Mouse (Mus musculus) forebrain, embryonic 12.5 days (tissue): Measurements from ENCODE around the gene Dnajc1. TPM values are rescaled to one million over a fixed set of nuclear protein-coding genes. Genes with fewer than 3 reads are reported as not detected.
A peak's percentile ranks its signal among the peaks of the same experiment; 100 is the strongest.

Experiments used
- ATAC-seq: fragments of 200-750 bp; cut with Nextera tagmentation; 2 replicates; pipeline ENCODE4 v1.8.0; 2017; ENCODE audit warnings: moderate TSS enrichment; ENCODE audit not compliant: low FRiP score
- H3K27ac ChIP-seq: fragments of 300-500 bp; sonication (generic); 2 replicates; pipeline ENCODE4 v1.5.1; 2016; ENCODE audit warnings: mild to moderate bottlenecking
- H3K27me3 ChIP-seq: fragments of 300-500 bp; sonication (generic); 2 replicates; pipeline ENCODE4 v1.6.1; 2016; ENCODE audit warnings: mild to moderate bottlenecking
- H3K36me3 ChIP-seq: fragments of 300-500 bp; sonication (generic); replicated peaks from 2 replicates; pipeline ENCODE4 v1.6.1; 2016; ENCODE audit warnings: mild to moderate bottlenecking
- H3K4me1 ChIP-seq: fragments of 300-500 bp; sonication (generic); 2 replicates; pipeline ENCODE4 v1.6.1; 2016
- H3K4me2 ChIP-seq: fragments of 300-500 bp; sonication (generic); 2 replicates; pipeline ENCODE4 v1.6.1; 2016; ENCODE audit warnings: mild to moderate bottlenecking, moderate library complexity
- H3K4me3 ChIP-seq: fragments of 300-500 bp; sonication (generic); replicated peaks from 2 replicates; pipeline ENCODE4 v1.5.1; 2016; ENCODE audit warnings: mild to moderate bottlenecking
- H3K9ac ChIP-seq: fragments of 300-500 bp; sonication (generic); 2 replicates; pipeline ENCODE4 v1.6.1; 2016; ENCODE audit warnings: mild to moderate bottlenecking
- H3K9me3 ChIP-seq: fragments of 300-500 bp; sonication (generic); 2 replicates; pipeline ENCODE4 v1.6.1; 2016
- WGBS: fragments of 180-500 bp; shearing (Covaris S2); methylation state at CpG from one replicate; pipeline ENCODE4 v1.1.7; 2016; 5-methylcytosine and 5-hydroxymethylcytosine counted together
- polyA plus RNA-seq: library from polyadenylated mRNA; unstranded; fragments of >200 nt; fragmentation: Nextera tagmentation; extraction: Ambion mirVana; gene quantifications from 2 replicates; pipeline ENCODE4 v1.2.1, GENCODE M21; 2016

Gene Dnajc1
- polyA plus RNA-seq, 1 experiment from 2014 or later = 35.3 TPM

DNA sequence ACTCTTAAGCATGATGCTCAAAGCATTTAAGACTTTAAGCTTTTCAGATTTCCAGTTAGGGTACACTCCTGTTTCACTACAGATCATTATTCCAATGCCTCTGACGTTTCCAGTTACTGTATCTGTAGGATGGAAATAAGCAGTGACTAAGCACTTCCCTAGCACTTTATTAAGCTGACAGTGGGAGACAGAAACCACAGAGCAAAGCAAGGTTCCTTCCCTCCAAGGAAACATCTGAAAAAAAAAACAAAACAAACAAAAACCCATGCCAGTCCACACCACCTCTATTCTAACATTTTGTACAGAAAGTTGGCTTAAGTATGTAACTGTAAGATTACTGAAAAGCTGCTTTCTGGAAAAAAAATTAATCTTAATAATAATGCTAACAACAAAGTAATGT lies 130.3 kb downstream of the Dnajc1 start:
- Histone ChIP-seq H3K27ac (no peak overlapping the region), H3K4me2 (no peak overlapping the region), H3K4me1 (no peaks in the 10 kb centered on the region), H3K9ac (no peak overlapping the region), H3K27me3 (no peaks in the 10 kb centered on the region), H3K4me3 (no peak overlapping the region), H3K36me3 (no peaks in the 10 kb centered on the region; the same call in 1 of the 2 replicates), H3K9me3 (no peaks in the 10 kb centered on the region)
- ATAC-seq = no peak
- WGBS = 49% methylated on average over 1 of the region's 1 CpGs

DNA sequence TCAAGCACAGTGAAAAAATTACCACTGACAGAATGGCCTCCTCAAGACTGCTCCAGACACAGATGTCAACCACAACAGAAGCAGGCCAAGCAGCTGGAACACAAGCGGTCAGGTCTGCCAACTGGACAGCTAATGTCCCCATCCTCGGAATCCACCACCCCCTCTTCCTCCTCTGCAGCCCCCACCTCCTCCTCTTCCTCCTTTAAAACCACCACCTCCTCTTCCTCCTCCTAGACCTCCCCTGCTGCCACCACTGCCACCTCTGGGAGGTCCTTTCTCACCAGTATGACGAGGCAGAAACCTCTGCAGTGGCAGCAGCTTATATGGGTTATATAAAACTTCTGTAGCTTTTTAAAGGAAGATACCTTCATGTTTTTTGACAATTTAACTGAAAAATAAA lies 143.4 kb downstream of the Dnajc1 start:
- Histone ChIP-seq H3K27ac (no peak overlapping the region), H3K36me3 (peaks cover 17% of the 10 kb centered on the region), H3K4me2 (no peak overlapping the region), H3K9me3 (0 out of 2 replicates have a peak, but pooled peaks cover 5% of the 10 kb centered on the region), H3K4me3 (no peak overlapping the region), H3K4me1 (no peaks in the 10 kb centered on the region), H3K27me3 (no peaks in the 10 kb centered on the region), H3K9ac (no peak overlapping the region)
- WGBS = 86% methylated on average over 3 of the region's 3 CpGs
- no peak for ATAC-seq

DNA sequence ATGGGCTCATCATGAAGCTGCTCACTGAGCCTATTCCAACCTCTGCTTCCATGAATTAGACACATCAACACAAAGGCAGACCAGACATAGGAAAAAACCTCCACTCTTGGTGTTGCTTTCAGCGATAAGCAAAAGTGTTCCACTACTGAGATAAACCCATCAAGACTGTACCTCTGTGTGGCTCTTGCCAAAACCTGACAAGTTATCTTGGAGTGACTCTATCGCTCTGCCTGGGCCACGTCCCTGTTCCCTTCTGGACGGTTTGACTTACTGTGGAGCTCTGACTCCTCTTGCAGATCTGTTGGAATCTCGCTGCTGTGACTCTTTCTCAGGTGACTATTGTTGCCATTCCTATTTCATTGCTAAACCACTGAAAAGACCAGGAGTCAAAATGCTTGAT lies 157.1 kb downstream of the Dnajc1 start:
- no peak for ATAC-seq
- Histone ChIP-seq H3K27ac (no peak overlapping the region), H3K4me1 (peaks cover 19% of the 10 kb centered on the region), H3K36me3 (0 out of 2 replicates have a peak, but pooled peaks cover 3% of the 10 kb centered on the region), H3K4me2 (no peak overlapping the region), H3K9me3 (no peaks in the 10 kb centered on the region), H3K4me3 (no peak overlapping the region), H3K27me3 (no peaks in the 10 kb centered on the region), H3K9ac (no peak overlapping the region)
- WGBS = 90% methylated on average over 5 of the region's 5 CpGs

DNA sequence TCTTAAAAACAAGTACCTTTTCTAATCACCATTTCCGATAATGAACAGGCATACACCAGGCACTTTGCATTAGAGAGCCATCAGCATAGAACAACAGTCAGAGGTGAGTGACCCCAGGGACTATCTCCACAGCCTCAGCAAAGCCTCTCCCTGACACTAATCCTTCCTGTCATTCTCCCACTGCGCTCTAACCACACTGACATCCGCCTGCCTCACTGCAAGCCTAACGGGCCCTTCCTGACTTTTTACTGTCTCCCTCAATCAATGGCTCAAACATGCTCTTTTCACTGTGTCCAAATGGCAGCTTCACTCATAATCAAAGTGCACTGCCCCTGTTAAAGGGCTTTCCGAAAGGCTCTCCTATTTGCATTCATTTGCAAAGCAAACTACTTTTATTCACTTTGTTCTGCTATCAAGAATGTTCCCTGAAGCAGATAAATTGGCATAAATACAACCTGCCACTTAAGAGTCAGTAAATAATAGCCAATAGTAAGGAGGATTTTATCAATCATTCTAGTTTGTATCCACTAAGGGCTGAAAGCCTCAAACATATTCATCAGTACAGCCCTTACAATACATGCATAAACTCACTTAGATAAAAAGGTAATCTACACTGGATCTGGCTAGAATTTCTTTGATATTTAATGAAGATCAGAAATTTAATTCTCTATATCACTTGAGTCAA lies 159.6 kb downstream of the Dnajc1 start:
- Histone ChIP-seq H3K4me1 (peaks cover 22% of the 10 kb centered on the region), H3K4me3 (no peak overlapping the region), H3K36me3 (0 out of 2 replicates have a peak, but pooled peaks cover 3% of the 10 kb centered on the region), H3K4me2 (no peak overlapping the region), H3K9me3 (no peaks in the 10 kb centered on the region), H3K27ac (0 out of 2 replicates have a peak overlapping the region, but pooled peaks have one; percentile 14), H3K27me3 (no peaks in the 10 kb centered on the region), H3K9ac (no peak overlapping the region)
- peak; percentile 71 for ATAC-seq
- WGBS = 5% methylated on average over 5 of the region's 5 CpGs

DNA sequence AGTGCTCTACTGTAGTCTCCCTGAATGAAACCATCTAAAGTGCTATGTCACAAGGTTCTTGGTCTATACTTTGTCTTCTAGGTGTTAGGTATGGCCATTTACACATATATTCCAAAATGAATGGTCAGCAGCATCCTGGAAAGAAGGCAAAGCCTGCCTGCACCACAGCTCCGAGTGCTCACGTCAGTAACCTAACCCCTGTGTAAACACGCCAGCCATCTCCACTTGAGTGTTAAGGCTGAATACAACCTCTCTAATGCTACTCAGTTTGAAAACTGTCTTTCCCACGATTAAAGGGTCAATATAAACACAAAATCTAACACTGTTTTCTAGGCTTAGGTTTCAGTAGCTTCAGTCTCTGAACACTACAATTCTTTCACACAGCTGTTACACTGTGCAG lies 161.5 kb downstream of the Dnajc1 start:
- Histone ChIP-seq H3K27me3 (no peaks in the 10 kb centered on the region), H3K4me1 (peaks cover 22% of the 10 kb centered on the region), H3K4me3 (no peak overlapping the region), H3K27ac (no peak overlapping the region), H3K9me3 (no peaks in the 10 kb centered on the region), H3K4me2 (no peak overlapping the region), H3K9ac (no peak overlapping the region), H3K36me3 (0 out of 2 replicates have a peak, but pooled peaks cover 3% of the 10 kb centered on the region)
- ATAC-seq = no peak
- 70% methylated on average over 4 of the region's 4 CpGs for WGBS

DNA sequence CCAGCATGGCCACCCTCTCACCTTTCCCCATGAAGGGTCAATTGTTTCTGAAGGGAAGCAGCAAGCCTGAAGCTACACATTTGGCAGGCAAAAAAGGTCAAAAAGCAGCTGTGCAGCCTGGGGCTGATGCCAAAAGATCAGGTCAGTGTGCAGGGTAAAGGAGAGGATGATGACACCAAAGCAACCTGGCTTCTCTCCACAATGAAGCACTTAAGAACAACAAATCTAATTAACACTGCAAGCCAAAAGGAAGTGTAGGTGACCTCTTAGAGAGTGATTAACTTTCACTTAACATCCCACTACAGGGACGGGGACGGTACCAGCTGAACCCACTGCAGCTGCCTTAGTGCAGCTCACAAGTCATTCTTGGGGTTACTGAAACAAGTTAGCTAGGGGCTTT lies 163.4 kb downstream of the Dnajc1 start:
- WGBS = 14% methylated on average over 2 of the region's 2 CpGs
- Histone ChIP-seq H3K4me1 (peaks cover 21% of the 10 kb centered on the region), H3K27ac (no peak overlapping the region), H3K9me3 (no peaks in the 10 kb centered on the region), H3K9ac (no peak overlapping the region), H3K4me3 (no peak overlapping the region), H3K4me2 (no peak overlapping the region), H3K27me3 (no peaks in the 10 kb centered on the region), H3K36me3 (0 out of 2 replicates have a peak, but pooled peaks cover 3% of the 10 kb centered on the region)
- no peak for ATAC-seq

DNA sequence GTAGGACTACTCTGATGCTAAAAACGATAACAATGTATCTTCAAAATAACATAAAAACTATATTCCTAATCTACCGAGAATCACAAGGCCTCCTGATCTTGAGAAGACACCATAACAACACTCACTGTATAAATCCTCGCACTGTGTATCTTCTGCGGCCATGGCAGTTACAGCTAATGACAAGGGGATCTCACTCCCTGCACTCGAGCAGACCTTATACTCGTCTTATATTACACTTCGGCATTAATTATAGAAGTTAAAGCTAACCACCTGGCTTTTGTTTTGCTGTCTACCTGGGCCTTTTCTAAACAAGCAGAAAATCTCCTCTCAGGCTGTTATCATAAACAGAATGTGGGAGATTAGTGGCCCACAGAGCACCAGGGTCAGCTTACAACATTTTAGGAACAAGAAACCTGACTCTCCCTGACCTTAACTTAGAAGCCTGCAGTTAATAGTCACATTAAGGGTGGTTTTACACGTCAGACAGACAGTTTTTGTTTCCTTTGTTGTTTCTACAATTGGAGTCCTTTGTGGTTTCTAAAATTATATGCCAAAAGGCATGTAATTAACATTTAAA lies 164.1 kb downstream of the Dnajc1 start:
- H3K4me1 ChIP-seq = peaks cover 15% of the 10 kb centered on the region
- H3K36me3 ChIP-seq = 0 out of 2 replicates have a peak, but pooled peaks cover 3% of the 10 kb centered on the region
- H3K27ac ChIP-seq = no peak overlapping the region
- 61% methylated on average over 8 of the region's 8 CpGs for WGBS
- no peak for ATAC-seq
- no peaks in the 10 kb centered on the region for H3K27me3 ChIP-seq
- H3K9ac ChIP-seq = no peak overlapping the region
- H3K4me2 ChIP-seq = no peak overlapping the region
- H3K9me3 ChIP-seq = no peaks in the 10 kb centered on the region
- no peak overlapping the region for H3K4me3 ChIP-seq

DNA sequence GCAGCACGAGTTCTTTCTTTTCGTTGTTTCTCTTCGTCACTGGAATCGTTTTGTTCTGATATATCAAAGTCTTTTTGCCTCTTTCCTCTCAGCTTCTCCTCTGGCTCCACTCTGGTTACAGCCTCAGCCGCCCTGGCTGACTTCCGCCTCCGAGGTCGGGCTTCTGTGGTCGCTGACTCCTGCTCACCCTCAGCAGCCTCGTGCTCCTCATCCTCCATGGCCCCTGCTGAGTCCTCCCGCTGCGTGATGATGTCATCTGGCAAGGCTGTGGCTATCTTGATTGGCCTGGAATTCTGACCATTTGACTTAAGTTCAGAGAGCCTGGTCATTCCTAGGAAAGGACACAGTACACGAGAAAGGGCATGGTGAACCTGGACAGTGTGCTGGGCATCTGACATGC lies 173.1 kb downstream of the Dnajc1 start:
- Histone ChIP-seq H3K9ac (no peak overlapping the region), H3K27me3 (no peaks in the 10 kb centered on the region), H3K4me1 (no peaks in the 10 kb centered on the region), H3K27ac (no peak overlapping the region), H3K4me3 (no peak overlapping the region), H3K36me3 (peaks cover 53% of the 10 kb centered on the region), H3K9me3 (no peaks in the 10 kb centered on the region), H3K4me2 (no peak overlapping the region)
- no peak for ATAC-seq
- 83% methylated on average over 13 of the region's 13 CpGs for WGBS

DNA sequence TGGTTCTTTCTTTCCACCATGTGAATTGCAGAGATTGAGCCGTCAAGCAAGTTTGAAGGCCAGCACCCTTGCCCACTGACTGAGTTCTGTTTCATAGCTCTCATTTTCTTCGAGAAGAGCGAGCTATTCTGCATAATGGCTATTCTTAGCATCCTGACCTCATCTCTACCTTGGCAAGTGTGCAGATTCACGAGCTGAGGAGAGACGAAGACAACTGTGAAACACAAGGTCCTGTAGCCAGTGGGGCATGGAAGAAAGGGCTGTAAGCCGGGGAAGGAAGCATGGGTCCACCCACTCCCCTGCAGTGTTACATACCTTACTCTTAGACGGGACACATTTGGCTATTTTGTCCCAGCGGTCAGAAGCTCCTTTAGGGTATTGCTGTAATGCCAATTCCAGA lies 173.5 kb downstream of the Dnajc1 start:
- H3K4me3 ChIP-seq = no peak overlapping the region
- H3K9me3 ChIP-seq = no peaks in the 10 kb centered on the region
- no peaks in the 10 kb centered on the region for H3K4me1 ChIP-seq
- H3K36me3 ChIP-seq = peaks cover 57% of the 10 kb centered on the region
- no peaks in the 10 kb centered on the region for H3K27me3 ChIP-seq
- no peak for ATAC-seq
- H3K4me2 ChIP-seq = no peak overlapping the region
- WGBS = 84% methylated on average over 8 of the region's 8 CpGs
- no peak overlapping the region for H3K27ac ChIP-seq
- no peak overlapping the region for H3K9ac ChIP-seq

DNA sequence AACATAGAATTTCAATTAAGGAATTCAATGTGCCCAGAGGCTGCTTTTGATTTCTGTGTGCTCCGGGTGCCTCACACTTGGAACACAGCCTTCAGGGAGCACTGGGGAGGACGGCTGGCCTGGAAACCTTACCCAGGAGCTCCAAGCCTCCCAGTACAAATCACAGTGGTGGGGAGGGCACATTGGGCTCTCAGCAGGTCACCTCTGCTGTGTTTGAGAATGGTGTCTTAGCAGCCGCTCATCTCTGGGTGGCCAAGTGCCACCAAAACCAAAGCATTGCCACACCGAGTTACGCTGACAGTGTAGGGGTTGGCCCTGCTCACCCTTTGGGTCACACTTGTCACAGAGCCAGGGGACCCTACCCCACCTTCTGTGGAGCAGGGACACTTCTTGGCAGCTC lies 174.1 kb downstream of the Dnajc1 start:
- Histone ChIP-seq H3K27ac (no peak overlapping the region), H3K9me3 (no peaks in the 10 kb centered on the region), H3K4me3 (no peak overlapping the region), H3K9ac (no peak overlapping the region), H3K36me3 (peaks cover 62% of the 10 kb centered on the region), H3K27me3 (no peaks in the 10 kb centered on the region), H3K4me1 (no peaks in the 10 kb centered on the region), H3K4me2 (no peak overlapping the region)
- ATAC-seq = no peak
- 80% methylated on average over 5 of the region's 5 CpGs for WGBS

DNA sequence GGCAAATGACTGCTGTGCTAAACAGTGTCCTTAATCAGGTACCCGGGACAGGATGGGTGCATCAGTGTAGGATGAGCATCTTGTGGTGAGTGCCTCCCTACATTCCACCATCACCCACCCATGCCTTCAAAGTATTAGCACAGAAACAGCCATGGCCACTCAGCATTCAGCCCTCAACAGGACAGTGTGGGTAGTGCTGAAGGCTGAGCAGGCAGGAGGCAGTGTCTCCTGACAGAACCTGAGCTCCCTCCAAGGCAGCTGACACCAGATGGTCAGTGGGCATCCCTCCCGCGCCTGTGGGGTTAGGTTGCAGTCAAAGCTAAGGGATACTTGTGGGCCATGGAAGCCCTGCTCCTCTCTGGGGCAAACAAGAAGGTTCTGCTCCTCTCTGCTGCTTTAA lies 174.8 kb downstream of the Dnajc1 start:
- Histone ChIP-seq H3K27ac (no peak overlapping the region), H3K4me1 (no peaks in the 10 kb centered on the region), H3K9me3 (no peaks in the 10 kb centered on the region), H3K4me3 (no peak overlapping the region), H3K36me3 (peaks cover 68% of the 10 kb centered on the region), H3K4me2 (no peak overlapping the region), H3K9ac (no peak overlapping the region), H3K27me3 (no peaks in the 10 kb centered on the region)
- ATAC-seq = peak; percentile 56; the same call in 1 of the 2 replicates
- 80% methylated on average over 3 of the region's 3 CpGs for WGBS

DNA sequence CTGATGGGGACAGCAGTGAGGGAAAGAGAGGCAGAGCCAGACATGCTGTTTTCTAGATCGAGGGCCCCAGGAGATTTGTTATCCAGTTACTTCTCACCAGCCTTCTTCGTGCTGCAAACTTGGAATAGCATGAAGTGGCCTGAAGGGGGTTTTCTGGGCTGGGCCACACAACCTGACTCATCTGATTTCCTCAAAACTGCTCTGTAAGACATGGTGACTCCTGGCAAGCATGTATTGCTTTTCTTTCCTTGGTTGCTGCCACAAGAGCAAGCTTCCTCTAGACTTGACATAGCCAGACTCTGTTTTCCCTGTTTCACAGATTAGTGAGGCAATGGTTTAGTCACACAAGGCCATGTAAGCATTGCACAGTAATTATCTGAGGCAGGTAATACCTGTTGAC lies 178.6 kb downstream of the Dnajc1 start:
- peaks cover 81% of the 10 kb centered on the region for H3K36me3 ChIP-seq

DNA sequence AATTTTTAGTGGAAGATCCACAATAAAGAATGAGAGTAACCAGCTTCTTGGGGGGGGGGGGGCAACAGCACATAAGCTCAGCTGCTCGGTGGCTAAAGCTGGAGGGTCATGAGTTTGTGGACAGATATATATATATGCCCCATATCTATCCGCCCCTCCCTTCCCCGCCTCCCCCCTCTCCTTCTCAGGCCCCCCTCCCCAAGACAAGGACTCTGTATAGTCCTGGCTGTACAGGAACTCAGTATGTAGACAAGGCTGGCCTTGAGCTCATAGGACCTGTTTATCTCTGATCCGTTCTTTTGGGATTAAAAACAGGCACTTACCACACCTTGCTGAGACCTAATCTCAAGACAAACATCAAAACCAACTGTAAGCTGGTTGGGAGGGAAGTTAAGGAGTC lies 182.7 kb downstream of the Dnajc1 start:
- 79% methylated on average over 4 of the region's 4 CpGs for WGBS
- Histone ChIP-seq H3K9ac (no peak overlapping the region), H3K27me3 (no peaks in the 10 kb centered on the region), H3K4me1 (peaks cover 4% of the 10 kb centered on the region; the same call in 1 of the 2 replicates), H3K9me3 (no peaks in the 10 kb centered on the region), H3K36me3 (peaks cover 79% of the 10 kb centered on the region), H3K27ac (no peak overlapping the region), H3K4me2 (no peak overlapping the region), H3K4me3 (no peak overlapping the region)
- no peak for ATAC-seq

More for the DNA sequence above, 178.6 kb downstream of the Dnajc1 start:
- H3K9ac ChIP-seq = no peak overlapping the region
- no peaks in the 10 kb centered on the region for H3K9me3 ChIP-seq
- H3K4me2 ChIP-seq = no peak overlapping the region
- no peaks in the 10 kb centered on the region for H3K4me1 ChIP-seq
- no peak overlapping the region for H3K4me3 ChIP-seq
- 89% methylated on average over 2 of the region's 2 CpGs for WGBS
- no peak overlapping the region for H3K27ac ChIP-seq
- H3K27me3 ChIP-seq = no peaks in the 10 kb centered on the region
- ATAC-seq = no peak
